Mouse (Mus musculus) lung, embryonic 14.5 days (tissue): ENCODE measurements at regions not wholly inside any gene's neighbourhood (a gene's known extent, or its start where the extent isn't known, plus 50 kb on each side); places are given as distances from the start of the nearest gene placed in this dataset.

Experiments used
- ATAC-seq: fragments of 200-750 bp; cut with Nextera tagmentation; 2 replicates; pipeline ENCODE4 v1.8.0; 2017; ENCODE audit warnings: mild to moderate bottlenecking, moderate TSS enrichment, moderate library complexity; ENCODE audit not compliant: insufficient read depth
- DNase-seq: peaks from one replicate; pipeline ENCODE4 v3.0.0-alpha.2; 2015
- H3K27ac ChIP-seq: fragments of 300-500 bp; sonication (generic); 2 replicates; pipeline ENCODE4 v1.5.1; 2014; ENCODE audit warnings: low read depth, mild to moderate bottlenecking, moderate library complexity
- H3K27me3 ChIP-seq: fragments of 300-500 bp; sonication (generic); 2 replicates; pipeline ENCODE4 v1.6.1; 2014; ENCODE audit warnings: low read length, control low read depth; ENCODE audit not compliant: insufficient read depth
- H3K36me3 ChIP-seq: fragments of 300-500 bp; sonication (generic); 2 replicates; pipeline ENCODE4 v1.6.1; 2014; ENCODE audit warnings: control low read depth; ENCODE audit not compliant: insufficient read depth
- H3K4me1 ChIP-seq: fragments of 300-500 bp; sonication (generic); 2 replicates; pipeline ENCODE4 v1.6.1; 2014; ENCODE audit warnings: antibody characterized with exemption, control low read depth; ENCODE audit not compliant: insufficient read depth
- H3K4me2 ChIP-seq: fragments of 300-500 bp; sonication (generic); 2 replicates; pipeline ENCODE4 v1.6.1; 2014; ENCODE audit warnings: mild to moderate bottlenecking
- H3K4me3 ChIP-seq: fragments of 300-500 bp; sonication (generic); 2 replicates; pipeline ENCODE4 v1.5.1; 2014; ENCODE audit warnings: low read depth, low read length
- H3K9ac ChIP-seq: fragments of 300-500 bp; sonication (generic); 2 replicates; pipeline ENCODE4 v1.6.1; 2014
- H3K9me3 ChIP-seq: fragments of 300-500 bp; sonication (generic); 2 replicates; pipeline ENCODE4 v1.6.1; 2016; ENCODE audit warnings: low read depth, low read length, control low read depth
- CTCF ChIP-seq: IDR thresholded peaks from 2 replicates; pipeline ENCODE4 v1.5.1; 2016; ENCODE audit warnings: antibody characterized with exemption, low read depth
- WGBS: fragments of 180-500 bp; shearing (Covaris S2); extraction: QIAGEN DNeasy Blood & Tissue Kit; methylation state at CpG from one replicate; pipeline ENCODE4 v1.1.7; 2014; 5-methylcytosine and 5-hydroxymethylcytosine counted together

- H3K27ac ChIP-seq: no peak overlapping the region
- no peaks in the 10 kb centered on the region for H3K4me1 ChIP-seq
- DNase-seq (no peak), ATAC-seq (no peak)
- H3K27me3 ChIP-seq: no peaks in the 10 kb centered on the region
- no peak overlapping the region for H3K9ac ChIP-seq
- no peak overlapping the region for H3K4me2 ChIP-seq
- no peak for TF ChIP-seq CTCF
- H3K9me3 ChIP-seq: no peaks in the 10 kb centered on the region
- H3K36me3 ChIP-seq: no peaks in the 10 kb centered on the region
- H3K4me3 ChIP-seq: no peak overlapping the region
These were observed 229.4 kb upstream of the Ano5 start for GRCm38 (mm10) chr7:51281470-51281869.

GRCm38 (mm10) chr7:51300238-51300637 lies 210.6 kb upstream of the Ano5 start:
- Histone ChIP-seq H3K36me3 (no peaks in the 10 kb centered on the region), H3K4me1 (no peaks in the 10 kb centered on the region), H3K9ac (no peak overlapping the region), H3K27ac (no peak overlapping the region), H3K9me3 (no peaks in the 10 kb centered on the region), H3K4me2 (no peak overlapping the region), H3K4me3 (no peak overlapping the region), H3K27me3 (no peaks in the 10 kb centered on the region)
- WGBS: 11% methylated on average over 3 of the region's 3 CpGs
- ATAC-seq (peak; percentile 99), DNase-seq (peak; percentile 90)
- TF ChIP-seq CTCF: peak; percentile 29; the same call in 1 of the 2 replicates

GRCm38 (mm10) chr7:51307757-51308156 lies 203.1 kb upstream of the Ano5 start:
- ATAC-seq (no peak), DNase-seq (no peak)
- WGBS: 53% methylated on average over 2 of the region's 2 CpGs
- H3K27ac ChIP-seq: no peak overlapping the region
- H3K9ac ChIP-seq: no peak overlapping the region
- H3K4me1 ChIP-seq: no peaks in the 10 kb centered on the region
- H3K4me2 ChIP-seq: no peak overlapping the region
- TF ChIP-seq CTCF: no peak
- H3K4me3 ChIP-seq: no peak overlapping the region
- H3K9me3 ChIP-seq: no peaks in the 10 kb centered on the region
- no peaks in the 10 kb centered on the region for H3K36me3 ChIP-seq
- no peaks in the 10 kb centered on the region for H3K27me3 ChIP-seq

- Histone ChIP-seq H3K4me2 (no peak overlapping the region), H3K27ac (no peak overlapping the region), H3K4me3 (no peak overlapping the region), H3K27me3 (no peaks in the 10 kb centered on the region), H3K9ac (no peak overlapping the region), H3K9me3 (no peaks in the 10 kb centered on the region), H3K36me3 (no peaks in the 10 kb centered on the region), H3K4me1 (no peaks in the 10 kb centered on the region)
- TF ChIP-seq CTCF: no peak
- WGBS: 60% methylated on average over 3 of the region's 3 CpGs
- no peak for ATAC-seq
- DNase-seq: no peak
These were observed 200.6 kb upstream of the Ano5 start for GRCm38 (mm10) chr7:51310191-51310590.

GRCm38 (mm10) chr7:51339841-51340540 lies 170.8 kb upstream of the Ano5 start:
- 77% methylated on average over 7 of the region's 7 CpGs for WGBS
- DNase-seq (no peak), ATAC-seq (no peak)
- no peaks in the 10 kb centered on the region for H3K4me1 ChIP-seq
- no peak overlapping the region for H3K27ac ChIP-seq
- TF ChIP-seq CTCF: no peak
- no peaks in the 10 kb centered on the region for H3K36me3 ChIP-seq
- no peak overlapping the region for H3K4me2 ChIP-seq
- H3K4me3 ChIP-seq: no peak overlapping the region
- H3K9me3 ChIP-seq: no peaks in the 10 kb centered on the region
- H3K9ac ChIP-seq: no peak overlapping the region
- H3K27me3 ChIP-seq: no peaks in the 10 kb centered on the region

- Histone ChIP-seq H3K4me2 (no peak overlapping the region), H3K27ac (no peak overlapping the region), H3K27me3 (no peaks in the 10 kb centered on the region), H3K4me1 (no peaks in the 10 kb centered on the region), H3K4me3 (no peak overlapping the region), H3K36me3 (no peaks in the 10 kb centered on the region), H3K9ac (no peak overlapping the region), H3K9me3 (no peaks in the 10 kb centered on the region)
- 84% methylated on average over 3 of the region's 3 CpGs for WGBS
- no peak for TF ChIP-seq CTCF
- DNase-seq (no peak), ATAC-seq (no peak)
These were observed 163.3 kb upstream of the Ano5 start for GRCm38 (mm10) chr7:51347521-51347920.

- Histone ChIP-seq H3K4me2 (no peak overlapping the region), H3K27ac (no peak overlapping the region), H3K9ac (no peak overlapping the region), H3K4me1 (no peaks in the 10 kb centered on the region), H3K27me3 (no peaks in the 10 kb centered on the region), H3K36me3 (no peaks in the 10 kb centered on the region), H3K9me3 (no peaks in the 10 kb centered on the region), H3K4me3 (no peak overlapping the region)
- 57% methylated on average over 3 of the region's 3 CpGs for WGBS
- DNase-seq: no peak
- ATAC-seq: no peak
- TF ChIP-seq CTCF: no peak
These were observed 150.7 kb upstream of the Ano5 start for GRCm38 (mm10) chr7:51360134-51360533.
